10 mouse cellular contexts compared by ENCODE assay signal in genomic region chr3:138859166-138859565, GRCm38 (mm10).
A peak's percentile ranks its signal among the peaks of the same experiment; 100 is the strongest.
DNase-seq lines count a peak whose midpoint lies in the region; ATAC-seq lines count a peak whose summit lies in the region.
"Had no signal": no experiment of that assay in that cellular context is flagged by ENCODE, and none has a peak within 500 bp of the region (broad histone marks: within the 10 kb centered on the region; RNA-seq: fewer than 3 reads in every experiment).

No protein-coding gene starts in this region.

- no peak overlapping the region for H3K9ac ChIP-seq in embryonic facial prominence, embryonic 14.5 days (ENCODE audit: low read depth, low read length)
- H3K9ac ChIP-seq in limb, embryonic 13.5 days: no peak overlapping the region
- no peak overlapping the region for H3K9ac ChIP-seq in liver, embryonic 12.5 days

- no peak overlapping the region for H3K4me3 ChIP-seq in embryonic facial prominence, embryonic 14.5 days (ENCODE audit: low read depth, low read length)
- H3K4me3 ChIP-seq in limb, embryonic 13.5 days: no peak overlapping the region
- no peak overlapping the region for H3K4me3 ChIP-seq in liver, embryonic 12.5 days

- no peaks in the 10 kb centered on the region for H3K9me3 ChIP-seq in embryonic facial prominence, embryonic 14.5 days (ENCODE audit: control insufficient read depth, low read length)
- no peaks in the 10 kb centered on the region for H3K9me3 ChIP-seq in limb, embryonic 13.5 days
- H3K9me3 ChIP-seq in liver, embryonic 12.5 days (replicated peaks): no peaks in the 10 kb centered on the region

- no peak overlapping the region for H3K4me2 ChIP-seq in embryonic facial prominence, embryonic 14.5 days (ENCODE audit: low read depth, low read length)
- no peak overlapping the region for H3K4me2 ChIP-seq in limb, embryonic 13.5 days (replicated peaks)
- H3K4me2 ChIP-seq in liver, embryonic 12.5 days: no peak overlapping the region

- no peak for ATAC-seq in embryonic facial prominence, embryonic 14.5 days (ENCODE audit: low read depth)
- ATAC-seq in limb, embryonic 13.5 days (ENCODE audit: low FRiP score, low read depth): no peak
- ATAC-seq in liver, embryonic 12.5 days: no peak

- 0 out of 2 replicates have a peak overlapping the region, but pooled peaks have one; percentile 73 for H3K27ac ChIP-seq in embryonic facial prominence, embryonic 14.5 days (replicated peaks; ENCODE audit: low read depth, low read length)
- peak overlapping the region; percentile 90; the same call in 1 of the 2 replicates for H3K27ac ChIP-seq in limb, embryonic 13.5 days
- no peak overlapping the region for H3K27ac ChIP-seq in liver, embryonic 12.5 days

- peaks cover 53% of the 10 kb centered on the region for H3K4me1 ChIP-seq in embryonic facial prominence, embryonic 14.5 days (ENCODE audit: control insufficient read depth, insufficient read depth, low read length)
- peaks cover 76% of the 10 kb centered on the region for H3K4me1 ChIP-seq in limb, embryonic 13.5 days
- H3K4me1 ChIP-seq in liver, embryonic 12.5 days: no peaks in the 10 kb centered on the region

- DNase-seq in layer of hippocampus, adult 11-12 months (ENCODE audit: low spot score): peak; percentile 66
- no peak for DNase-seq in layer of hippocampus, postnatal 25 days (ENCODE audit: extremely low spot score in 1 of 2, low spot score in 1 of 2)
- DNase-seq in cerebellum, adult 18-20 months: peak; percentile 81 to 84
- no peak for DNase-seq in embryonic facial prominence, embryonic 14.5 days (ENCODE audit: low spot score)
- DNase-seq in kidney, postnatal 36 days: no peak
- no peak for DNase-seq in retina, postnatal 1 day
- DNase-seq: heart, adult 18-20 months; lung, postnatal 4 days had no signal

- no peaks in the 10 kb centered on the region for H3K36me3 ChIP-seq in embryonic facial prominence, embryonic 14.5 days (ENCODE audit: control insufficient read depth, insufficient read depth, low read length)
- no peaks in the 10 kb centered on the region; the same call in 1 of the 2 replicates for H3K36me3 ChIP-seq in limb, embryonic 13.5 days
- no peaks in the 10 kb centered on the region for H3K36me3 ChIP-seq in liver, embryonic 12.5 days

- no peaks in the 10 kb centered on the region for H3K27me3 ChIP-seq in embryonic facial prominence, embryonic 14.5 days (replicated peaks; ENCODE audit: control insufficient read depth, insufficient read depth, low read length)
- no peaks in the 10 kb centered on the region for H3K27me3 ChIP-seq in limb, embryonic 13.5 days
- H3K27me3 ChIP-seq in liver, embryonic 12.5 days (replicated peaks): no peaks in the 10 kb centered on the region

- 80% methylated on average over 8 of the region's 8 CpGs for WGBS in embryonic facial prominence, embryonic 14.5 days
- 80% methylated on average over 8 of the region's 8 CpGs for WGBS in limb, embryonic 13.5 days
- WGBS in liver, embryonic 12.5 days (ENCODE audit: insufficient replicate concordance): 85% methylated on average over 8 of the region's 8 CpGs

Comparison
In these comparisons a context has a peak if more than half of its experiments do, and no peak if none do; other contexts are left out.
1. DNase-seq: peak in layer of hippocampus, adult 11-12 months (single experiment) and cerebellum, adult 18-20 months (2 of 2); none in layer of hippocampus, postnatal 25 days (0 of 2), embryonic facial prominence, embryonic 14.5 days (single experiment), kidney, postnatal 36 days (0 of 2) and retina, postnatal 1 day (single experiment).